Mouse (Mus musculus) G1E (cell line): ENCODE results near the gene Vps26c. TPM values are rescaled to one million over a fixed set of nuclear protein-coding genes. Genes with fewer than 3 reads are reported as not detected.

Source experiments
- ATAC-seq: 2 replicates; pipeline ENCODE4 v1.8.0; 2016; ENCODE audit warnings: mild to moderate bottlenecking; ENCODE audit not compliant: insufficient number of reproducible peaks, poor library complexity, low FRiP score, severe bottlenecking; ENCODE audit errors: extremely low read depth
- DNase-seq: peaks from one replicate; pipeline ENCODE4 v3.0.0; 2012; ENCODE audit warnings: low spot score
- H3K27me3 ChIP-seq: 2 replicates; pipeline ENCODE4 v1.6.1; 2012; ENCODE audit warnings: mild to moderate bottlenecking, low read length, inconsistent platforms; ENCODE audit not compliant: insufficient read depth
- H3K36me3 ChIP-seq: replicated peaks from 2 replicates; pipeline ENCODE3; 2012; ENCODE audit warnings: mild to moderate bottlenecking, inconsistent platforms
- H3K4me1 ChIP-seq: 2 replicates; pipeline ENCODE4 v1.6.1; 2012; ENCODE audit warnings: low read depth, low read length, inconsistent platforms, mixed read lengths; ENCODE audit not compliant: insufficient read depth
- H3K4me3 ChIP-seq: 2 replicates; pipeline ENCODE4 v1.5.1; 2012; ENCODE audit warnings: low read depth, mild to moderate bottlenecking, inconsistent platforms, low read length, moderate library complexity, mixed read lengths
- H3K9me3 ChIP-seq: replicated peaks from 2 replicates; pipeline ENCODE4 v1.6.1; 2012; ENCODE audit warnings: inconsistent platforms
- CTCF ChIP-seq: IDR thresholded peaks from 2 replicates; pipeline ENCODE4 v1.5.1; 2012; ENCODE audit warnings: low read depth, low read length, inconsistent platforms, mixed read lengths
- GATA1 ChIP-seq: IDR thresholded peaks from 2 replicates; pipeline ENCODE4 v1.6.1; 2012; ENCODE audit warnings: borderline replicate concordance, low read length, inconsistent platforms, mixed read lengths
- GATA2 ChIP-seq: IDR thresholded peaks from 2 replicates; pipeline ENCODE4 v1.6.1; 2012; ENCODE audit warnings: low read depth, low read length, inconsistent platforms, borderline replicate concordance
- POLR2AphosphoS5 ChIP-seq: IDR thresholded peaks from 2 replicates; pipeline ENCODE4 v1.6.1; 2012; ENCODE audit warnings: low read depth, low read length, inconsistent platforms; ENCODE audit not compliant: insufficient replicate concordance
- TAL1 ChIP-seq: conservative IDR thresholded peaks from 2 replicates; pipeline ENCODE4 v1.6.1; 2012; ENCODE audit warnings: low read depth, low read length, inconsistent platforms, mixed read lengths
- polyA plus RNA-seq: library from polyadenylated mRNA; stranded (reverse); fragments of >175 nt; gene quantifications from 2 replicates; pipeline ENCODE4 v1.2.3, GENCODE M21; 2012
- total RNA-seq, 2 experiments: library from RNA; stranded (forward) in 1 of 2; stranded (reverse) in 1 of 2; fragments of 200-1000 nt in 1 of 2; fragments of >200 nt in 1 of 2; fragmentation: Nextera tagmentation in 1 of 2; gene quantifications; 2 replicates each; pipeline ENCODE4 v1.2.3; 2014 to 2017

The Vps26c gene
- total and polyA plus RNA-seq, 3 experiments, result 3.2 to 80.7 (median 37.2) TPM

GRCm38 (mm10) chr16:94525955-94526343 lies 681 bp downstream of the Vps26c start:
- Histone ChIP-seq H3K4me1 (peaks cover 29% of the 10 kb centered on the region), H3K36me3 (peaks cover 30% of the 10 kb centered on the region), H3K4me3 (peak overlapping the region; percentile 86), H3K9me3 (no peaks in the 10 kb centered on the region), H3K27me3 (no peaks in the 10 kb centered on the region)
- peak; percentile 11; the same call in 1 of the 2 replicates for ATAC-seq
- TF ChIP-seq GATA1, result no peak
- TF ChIP-seq CTCF, result no peak
- no peak for TF ChIP-seq GATA2
- TF ChIP-seq POLR2AphosphoS5, result no peak
- no peak for TF ChIP-seq TAL1
- no peak for DNase-seq

- H3K4me1 ChIP-seq, result peaks cover 29% of the 10 kb centered on the region
- no peaks in the 10 kb centered on the region for H3K9me3 ChIP-seq
- no peak for ATAC-seq
- peaks cover 39% of the 10 kb centered on the region for H3K36me3 ChIP-seq
- TF ChIP-seq TAL1, result no peak
- no peak for TF ChIP-seq POLR2AphosphoS5
- TF ChIP-seq CTCF, result no peak
- no peak for TF ChIP-seq GATA1
- no peak for TF ChIP-seq GATA2
- no peak for DNase-seq
- no peak overlapping the region; the same call in 1 of the 2 replicates for H3K4me3 ChIP-seq
- no peaks in the 10 kb centered on the region for H3K27me3 ChIP-seq
These were observed 1.9 kb downstream of the Vps26c start for GRCm38 (mm10) chr16:94524691-94525090.

GRCm38 (mm10) chr16:94523594-94524377 lies 2.8 kb downstream of the Vps26c start:
- Histone ChIP-seq H3K36me3 (peaks cover 49% of the 10 kb centered on the region), H3K27me3 (no peaks in the 10 kb centered on the region), H3K4me1 (peaks cover 31% of the 10 kb centered on the region), H3K4me3 (no peak overlapping the region), H3K9me3 (no peaks in the 10 kb centered on the region)
- ATAC-seq, result no peak
- no peak for DNase-seq
- TF ChIP-seq POLR2AphosphoS5, result no peak
- TF ChIP-seq CTCF, result no peak
- TF ChIP-seq TAL1, result no peak
- TF ChIP-seq GATA2, result no peak
- TF ChIP-seq GATA1, result no peak

- peaks cover 77% of the 10 kb centered on the region for H3K36me3 ChIP-seq
- TF ChIP-seq POLR2AphosphoS5, result no peak
- H3K9me3 ChIP-seq, result no peaks in the 10 kb centered on the region
- ATAC-seq, result no peak
- H3K4me1 ChIP-seq, result peaks cover 5% of the 10 kb centered on the region
- H3K27me3 ChIP-seq, result no peaks in the 10 kb centered on the region
- no peak overlapping the region for H3K4me3 ChIP-seq
- DNase-seq, result no peak
These were observed 7.6 kb downstream of the Vps26c start for GRCm38 (mm10) chr16:94519028-94519427.

GRCm38 (mm10) chr16:94517606-94518005 lies 9.0 kb downstream of the Vps26c start:
- no peak for TF ChIP-seq POLR2AphosphoS5
- TF ChIP-seq CTCF, result no peak
- TF ChIP-seq GATA1, result no peak
- no peak for TF ChIP-seq TAL1
- no peak for TF ChIP-seq GATA2

GRCm38 (mm10) chr16:94509983-94510382 lies 16.6 kb downstream of the Vps26c start:
- TF ChIP-seq TAL1 (no peak), GATA1 (no peak), CTCF (no peak), POLR2AphosphoS5 (no peak), GATA2 (no peak)
- DNase-seq (no peak), ATAC-seq (no peak)
- Histone ChIP-seq H3K36me3 (peaks cover 81% of the 10 kb centered on the region), H3K27me3 (no peaks in the 10 kb centered on the region), H3K9me3 (peaks cover 8% of the 10 kb centered on the region), H3K4me1 (no peaks in the 10 kb centered on the region), H3K4me3 (no peak overlapping the region)

More at GRCm38 (mm10) chr16:94517606-94518005, 9.0 kb downstream of the Vps26c start:
- H3K4me3 ChIP-seq, result no peak overlapping the region
- no peaks in the 10 kb centered on the region for H3K27me3 ChIP-seq
- peaks cover 8% of the 10 kb centered on the region for H3K9me3 ChIP-seq
- ATAC-seq (no peak), DNase-seq (no peak)
- H3K36me3 ChIP-seq, result peaks cover 79% of the 10 kb centered on the region
- peaks cover 2% of the 10 kb centered on the region; the same call in 1 of the 2 replicates for H3K4me1 ChIP-seq

GRCm38 (mm10) chr16:94508769-94509168 lies 17.9 kb downstream of the Vps26c start:
- TF ChIP-seq GATA2 (no peak), TAL1 (no peak), POLR2AphosphoS5 (no peak), GATA1 (no peak), CTCF (no peak)
- H3K9me3 ChIP-seq, result peaks cover 8% of the 10 kb centered on the region
- peaks cover 86% of the 10 kb centered on the region for H3K36me3 ChIP-seq
- ATAC-seq (no peak), DNase-seq (no peak)
- no peak overlapping the region for H3K4me3 ChIP-seq
- H3K4me1 ChIP-seq, result 0 out of 2 replicates have a peak, but pooled peaks cover 3% of the 10 kb centered on the region
- no peaks in the 10 kb centered on the region for H3K27me3 ChIP-seq
